In genomic region chr8:45109371-45110063, GRCm38 (mm10) we compare ENCODE assay signal across 7 mouse cellular contexts. TPM values are rescaled to one million over a fixed set of nuclear protein-coding genes. Genes with fewer than 3 reads are reported as not detected.
DNase-seq lines count a peak whose midpoint lies in the region; ATAC-seq lines count a peak whose summit lies in the region.

No protein-coding gene starts in this region.

- H3K4me1 ChIP-seq in lung, embryonic 16.5 days (replicated peaks; ENCODE audit: control insufficient read depth, insufficient read depth, low read length), result no peaks in the 10 kb centered on the region

- H3K4me3 ChIP-seq in lung, embryonic 16.5 days (ENCODE audit: low read length), result peak overlapping the region; percentile 38

- no peaks in the 10 kb centered on the region for H3K36me3 ChIP-seq in lung, embryonic 16.5 days (ENCODE audit: control insufficient read depth, insufficient read depth, low read length)

- peak overlapping the region; percentile 53 for H3K4me2 ChIP-seq in lung, embryonic 16.5 days (ENCODE audit: low read depth, low read length)

- no peaks in the 10 kb centered on the region for H3K9me3 ChIP-seq in lung, embryonic 16.5 days (ENCODE audit: control insufficient read depth, low read length)

- no peak overlapping the region for H3K27ac ChIP-seq in lung, embryonic 16.5 days (ENCODE audit: low read length)

- no peak for DNase-seq in lung, postnatal 25 days (ENCODE audit: low spot score)
- DNase-seq in left cerebral cortex, postnatal 36 days (ENCODE audit: low spot score in 2 of 2), result peak; percentile 54 to 57
- peak; percentile 37 for DNase-seq in retina, postnatal 1 day
- DNase-seq in lung, postnatal 10 days, result no peak
- DNase-seq in gastrocnemius, postnatal 10 days, result no peak

- 0 out of 2 replicates have a peak, but pooled peaks have one; percentile 65 for ATAC-seq in lung, embryonic 16.5 days (ENCODE audit: low read depth)
- peak; percentile 96 for ATAC-seq in frontal cortex, adult (ENCODE audit: low TSS enrichment)

- 20% methylated on average over 13 of the region's 13 CpGs for WGBS in lung, embryonic 16.5 days

- no peak overlapping the region for H3K9ac ChIP-seq in lung, embryonic 16.5 days (ENCODE audit: low read length)

- intact Hi-C loops in left cerebral cortex, postnatal 36 days (cut with DNase I), result no loop called here

- H3K27me3 ChIP-seq in lung, embryonic 16.5 days (ENCODE audit: control insufficient read depth, insufficient read depth, low read depth, low read length), result peaks cover 7% of the 10 kb centered on the region; the same call in 1 of the 2 replicates

RNA-seq across cellular contexts. Expression of gene Mtnr1a, which starts 40.6 kb away (rescaled TPM):
- not detected in 2 replicates for polyA plus RNA-seq in lung, embryonic 16.5 days (2015; fragmentation: Nextera tagmentation; extraction: Ambion mirVana)
- total RNA-seq in left cerebral cortex, postnatal 36 days (2021), result not detected
- not detected for total RNA-seq in gastrocnemius, postnatal 10 days (2021)

Comparison
In these comparisons a context has a peak if more than half of its experiments do, and no peak if none do; other contexts are left out.
1. DNase-seq: peak in left cerebral cortex, postnatal 36 days (2 of 2) and retina, postnatal 1 day (single experiment); none in lung, postnatal 25 days (single experiment), lung, postnatal 10 days (single experiment) and gastrocnemius, postnatal 10 days (single experiment).